Mouse (Mus musculus): ENCODE measurements at regions not wholly inside any gene's neighbourhood (a gene's known extent, or its start where the extent isn't known, plus 50 kb on each side); places are given as distances from the start of the nearest gene placed in this dataset.

DNA sequence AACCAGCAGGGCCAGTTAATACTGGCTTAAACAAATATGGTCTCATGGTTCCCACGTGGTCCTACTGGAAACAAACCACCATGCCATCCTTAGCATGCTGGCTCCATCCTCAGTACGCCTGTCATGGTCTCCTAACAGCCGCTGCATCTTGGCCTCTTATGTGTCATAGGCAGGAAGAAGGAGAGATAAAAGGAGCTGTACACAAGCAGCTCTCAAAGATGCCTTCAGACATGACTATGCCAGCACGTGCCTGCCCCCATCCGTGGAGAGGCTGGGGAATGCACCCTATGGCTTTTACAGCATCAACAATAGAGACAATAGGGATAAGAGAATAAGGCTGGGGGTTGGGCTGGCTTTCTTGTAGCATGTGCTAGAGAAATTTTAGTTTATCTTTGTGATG is 171.0 kb upstream of the Stt3b start:
- TF ChIP-seq CTCF (IDR thresholded peaks at IDR 0.05; ENCODE audit: low read depth) = no peak
- TF ChIP-seq EP300 (IDR thresholded peaks at IDR 0.05; ENCODE audit: low read depth) = no peak
